ENCODE assay signal across 8 mouse cellular contexts in the genomic region with DNA sequence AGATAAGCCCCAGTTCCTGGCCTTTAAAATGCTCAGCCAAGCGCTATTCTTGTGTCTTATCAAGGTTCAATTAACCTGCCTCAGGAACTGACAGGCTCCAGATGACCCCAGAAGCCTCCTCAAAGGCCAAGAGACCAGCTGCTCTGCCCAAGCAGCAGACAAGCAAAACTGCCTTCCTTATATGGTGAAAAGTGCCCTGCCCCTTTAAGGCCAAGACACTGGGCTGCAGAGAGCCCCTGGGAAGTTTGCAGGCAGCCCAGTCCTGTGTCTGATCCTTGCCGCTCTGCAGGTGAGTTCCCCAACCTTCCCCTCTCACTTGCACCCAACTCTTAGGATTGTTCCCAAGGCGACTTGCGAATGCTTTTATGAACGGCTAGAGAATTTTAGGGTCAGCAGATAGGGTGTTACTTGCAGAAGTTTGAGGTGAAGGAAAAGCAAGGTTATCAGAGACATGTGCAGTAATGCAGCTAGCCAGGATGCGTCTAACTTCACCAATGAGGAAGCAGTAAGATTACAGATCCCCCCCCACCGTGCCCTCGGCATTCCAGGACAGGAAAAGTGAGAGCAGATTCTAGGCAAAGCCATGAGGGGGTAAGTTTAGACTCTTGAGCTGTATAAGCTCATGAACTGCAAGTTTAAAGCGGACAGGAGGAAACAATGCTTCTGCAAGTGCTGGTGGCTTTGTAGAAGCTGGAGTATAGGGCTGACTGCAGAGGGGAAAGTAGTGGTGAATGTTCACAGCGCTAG.
A peak's percentile ranks its signal among the peaks of the same experiment; 100 is the strongest.
DNase-seq lines count a peak whose midpoint lies in the region; ATAC-seq and TF ChIP-seq lines count a peak whose summit lies in the region.

No protein-coding gene starts in this region.

- H3K4me3 ChIP-seq in embryonic facial prominence, embryonic 12.5 days: peak overlapping the region; percentile 26
- 0 out of 2 replicates have a peak overlapping the region, but pooled peaks have one; percentile 15 for H3K4me3 ChIP-seq in hindbrain, embryonic 11.5 days (ENCODE audit: low read depth, low read length)
- 0 out of 2 replicates have a peak overlapping the region, but pooled peaks have one; percentile 3 for H3K4me3 ChIP-seq in limb, embryonic 14.5 days (replicated peaks; ENCODE audit: low read length)
- peak overlapping the region; percentile 31 for H3K4me3 ChIP-seq in stomach, embryonic 15.5 days (replicated peaks)

- H3K9ac ChIP-seq in embryonic facial prominence, embryonic 12.5 days: peak overlapping the region; percentile 21
- peak overlapping the region; percentile 23; the same call in 1 of the 2 replicates for H3K9ac ChIP-seq in hindbrain, embryonic 11.5 days (ENCODE audit: low read depth, low read length)
- no peak overlapping the region for H3K9ac ChIP-seq in limb, embryonic 14.5 days (ENCODE audit: low read depth, low read length, severe bottlenecking)
- no peak overlapping the region for H3K9ac ChIP-seq in stomach, embryonic 15.5 days

- DNase-seq in ES-CJ7 (ENCODE audit: low read depth, low spot score): peak; percentile 36
- peak; percentile 35 for DNase-seq in hindbrain, embryonic 11.5 days (ENCODE audit: low spot score)
- no peak for DNase-seq in limb, embryonic 14.5 days (ENCODE audit: low spot score)
- no peak for DNase-seq in adipocyte (ENCODE audit: low spot score)
- DNase-seq in frontal cortex, postnatal 14 days (ENCODE audit: low spot score in 2 of 2): no peak
- DNase-seq in gastrocnemius, postnatal 4 days (ENCODE audit: low spot score in 2 of 2): no peak

- H3K27ac ChIP-seq in embryonic facial prominence, embryonic 12.5 days: 0 out of 2 replicates have a peak overlapping the region, but pooled peaks have one; percentile 23
- H3K27ac ChIP-seq in hindbrain, embryonic 11.5 days (ENCODE audit: low read depth, low read length): no peak overlapping the region
- H3K27ac ChIP-seq in limb, embryonic 14.5 days (replicated peaks; ENCODE audit: low read depth, low read length): no peak overlapping the region
- peak overlapping the region; percentile 74 for H3K27ac ChIP-seq in stomach, embryonic 15.5 days

- H3K4me2 ChIP-seq in embryonic facial prominence, embryonic 12.5 days (replicated peaks): peak overlapping the region; percentile 46
- peak overlapping the region; percentile 31 for H3K4me2 ChIP-seq in hindbrain, embryonic 11.5 days (replicated peaks; ENCODE audit: low read depth, low read length)
- peak overlapping the region; percentile 36 for H3K4me2 ChIP-seq in limb, embryonic 14.5 days (replicated peaks; ENCODE audit: low read depth, low read length, severe bottlenecking)
- H3K4me2 ChIP-seq in stomach, embryonic 15.5 days: peak overlapping the region; percentile 52

- TF ChIP-seq POLR2A in limb, embryonic 14.5 days (IDR thresholded peaks at IDR 0.05; ENCODE audit: borderline replicate concordance, extremely low read depth, insufficient read depth, insufficient read length): no peak

- 2% methylated on average over 10 of the region's 10 CpGs for whole genome bisulfite sequencing in embryonic facial prominence, embryonic 12.5 days
- 1% methylated on average over 10 of the region's 10 CpGs for WGBS in hindbrain, embryonic 11.5 days
- 6% methylated on average over 10 of the region's 10 CpGs for whole genome bisulfite sequencing in limb, embryonic 14.5 days
- 7% methylated on average over 10 of the region's 10 CpGs for WGBS in stomach, embryonic 15.5 days

- ATAC-seq in embryonic facial prominence, embryonic 12.5 days (ENCODE audit: insufficient number of reproducible peaks, insufficient read depth, low FRiP score, low TSS enrichment): peak; percentile 63; the same call in 1 of the 2 replicates
- ATAC-seq in hindbrain, embryonic 11.5 days (ENCODE audit: low FRiP score): no peak
- ATAC-seq in limb, embryonic 14.5 days (ENCODE audit: low FRiP score, low read depth): no peak
- ATAC-seq in stomach, embryonic 15.5 days (ENCODE audit: insufficient read depth, low FRiP score, low read depth): peak; percentile 65

- H3K27me3 ChIP-seq in embryonic facial prominence, embryonic 12.5 days: no peaks in the 10 kb centered on the region
- no peaks in the 10 kb centered on the region; the same call in 1 of the 2 replicates for H3K27me3 ChIP-seq in hindbrain, embryonic 11.5 days (ENCODE audit: control insufficient read depth, insufficient read depth, low read length)
- H3K27me3 ChIP-seq in limb, embryonic 14.5 days (ENCODE audit: control insufficient read depth, insufficient read depth, low read length): no peaks in the 10 kb centered on the region
- H3K27me3 ChIP-seq in stomach, embryonic 15.5 days (replicated peaks): no peaks in the 10 kb centered on the region

- H3K9me3 ChIP-seq in embryonic facial prominence, embryonic 12.5 days: no peaks in the 10 kb centered on the region
- H3K9me3 ChIP-seq in hindbrain, embryonic 11.5 days (ENCODE audit: control insufficient read depth, low read length): no peaks in the 10 kb centered on the region
- H3K9me3 ChIP-seq in limb, embryonic 14.5 days (ENCODE audit: control insufficient read depth, low read length): no peaks in the 10 kb centered on the region
- H3K9me3 ChIP-seq in stomach, embryonic 15.5 days: no peaks in the 10 kb centered on the region

- no peaks in the 10 kb centered on the region for H3K36me3 ChIP-seq in embryonic facial prominence, embryonic 12.5 days
- no peaks in the 10 kb centered on the region for H3K36me3 ChIP-seq in hindbrain, embryonic 11.5 days (ENCODE audit: control insufficient read depth, insufficient read depth, low read length)
- H3K36me3 ChIP-seq in limb, embryonic 14.5 days (ENCODE audit: control insufficient read depth, insufficient read depth, low read length): no peaks in the 10 kb centered on the region
- no peaks in the 10 kb centered on the region for H3K36me3 ChIP-seq in stomach, embryonic 15.5 days

- peaks cover 17% of the 10 kb centered on the region for H3K4me1 ChIP-seq in embryonic facial prominence, embryonic 12.5 days
- H3K4me1 ChIP-seq in hindbrain, embryonic 11.5 days (replicated peaks; ENCODE audit: control insufficient read depth, insufficient read depth, low read length): 0 out of 2 replicates have a peak, but pooled peaks cover 2% of the 10 kb centered on the region
- H3K4me1 ChIP-seq in limb, embryonic 14.5 days (ENCODE audit: control insufficient read depth, insufficient read depth, low read length): peaks cover 15% of the 10 kb centered on the region
- peaks cover 5% of the 10 kb centered on the region; the same call in 1 of the 2 replicates for H3K4me1 ChIP-seq in stomach, embryonic 15.5 days

Comparison
In these comparisons a context has a peak if more than half of its experiments do, and no peak if none do; other contexts are left out.
1. DNase-seq: peak in ES-CJ7 (single experiment) and hindbrain, embryonic 11.5 days (single experiment); none in limb, embryonic 14.5 days (single experiment), adipocyte (single experiment), frontal cortex, postnatal 14 days (0 of 2) and gastrocnemius, postnatal 4 days (0 of 2).
2. ATAC-seq: peak in embryonic facial prominence, embryonic 12.5 days (single experiment) and stomach, embryonic 15.5 days (single experiment); none in hindbrain, embryonic 11.5 days (single experiment) and limb, embryonic 14.5 days (single experiment).
3. H3K27ac ChIP-seq: peak in embryonic facial prominence, embryonic 12.5 days (single experiment) and stomach, embryonic 15.5 days (single experiment); none in hindbrain, embryonic 11.5 days (single experiment) and limb, embryonic 14.5 days (single experiment).
4. H3K9ac ChIP-seq: peak in embryonic facial prominence, embryonic 12.5 days (single experiment) and hindbrain, embryonic 11.5 days (single experiment); none in limb, embryonic 14.5 days (single experiment) and stomach, embryonic 15.5 days (single experiment).
5. Peak in every context shown above with its lines, with median percentiles within 50 percentile points of each other: H3K4me2 ChIP-seq and H3K4me3 ChIP-seq.